Mouse (Mus musculus): ENCODE results near the gene Cytl1.

The Cytl1 gene

DNA sequence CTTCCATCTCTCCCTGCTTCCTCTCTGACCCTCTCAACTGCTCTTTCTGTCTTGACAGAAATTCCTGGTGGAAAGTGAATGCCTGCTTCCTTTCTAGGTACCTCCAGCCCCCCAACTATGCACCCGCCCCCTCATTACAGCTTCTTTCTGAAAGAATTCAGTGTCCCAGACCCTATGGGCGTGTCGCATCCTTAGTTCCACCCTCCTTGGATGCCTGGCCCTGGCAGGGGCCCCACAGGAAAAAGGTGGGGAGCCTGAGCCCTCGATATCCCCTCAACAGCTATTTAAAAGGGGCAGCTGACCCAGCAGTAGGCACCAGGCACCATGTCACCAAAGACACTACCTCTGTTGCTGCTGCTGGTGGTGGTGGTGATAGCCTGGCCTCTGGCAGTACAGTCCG, at the start of gene Cytl1:
Gene Cytl1 (plus strand): TSS at position 296 of the 400 bp plus-strand sequence.
- no peak for DNase-seq (ENCODE audit: low spot score)

DNA sequence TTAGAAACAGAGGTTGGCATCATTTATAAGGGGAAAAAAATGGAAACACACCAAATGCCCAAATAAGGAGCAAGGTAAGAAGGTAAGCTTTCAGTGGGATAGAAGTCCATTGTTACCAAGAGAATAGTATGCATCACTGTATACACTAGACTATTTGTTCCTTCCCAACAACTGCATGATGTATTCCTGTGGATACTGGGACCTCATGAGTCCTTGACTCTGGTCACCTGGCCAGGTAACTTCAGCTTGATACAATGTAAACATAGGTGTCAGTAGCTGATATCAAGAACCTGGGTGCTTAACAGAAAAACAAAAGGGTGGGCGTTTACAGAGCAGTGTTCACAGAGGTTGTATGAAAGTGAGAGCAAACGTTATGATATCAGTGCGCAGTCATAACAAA, 42.6 kb upstream of the Cytl1 start:
- DNase-seq (ENCODE audit: low spot score) = no peak

DNA sequence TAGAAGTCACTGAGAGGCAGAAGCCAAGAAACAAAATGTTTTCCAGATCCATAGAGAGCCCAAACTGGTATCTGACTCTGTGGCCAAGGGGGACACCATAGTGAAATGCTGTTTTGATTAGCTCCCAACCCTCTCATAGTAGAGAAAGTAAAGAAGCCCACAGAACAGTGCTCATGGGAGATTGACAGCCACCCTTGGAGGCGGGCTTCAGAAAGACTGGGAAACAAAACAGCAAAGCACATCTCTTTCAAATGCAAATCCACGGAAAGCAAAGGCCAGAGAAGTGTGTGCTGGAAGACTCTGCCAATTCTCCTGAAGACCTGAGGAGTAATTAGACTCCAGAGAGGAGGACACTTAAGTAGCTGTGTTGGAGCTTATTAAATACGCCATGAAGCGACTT, 39.5 kb upstream of the Cytl1 start:
- no peak for DNase-seq (ENCODE audit: low spot score)

DNA sequence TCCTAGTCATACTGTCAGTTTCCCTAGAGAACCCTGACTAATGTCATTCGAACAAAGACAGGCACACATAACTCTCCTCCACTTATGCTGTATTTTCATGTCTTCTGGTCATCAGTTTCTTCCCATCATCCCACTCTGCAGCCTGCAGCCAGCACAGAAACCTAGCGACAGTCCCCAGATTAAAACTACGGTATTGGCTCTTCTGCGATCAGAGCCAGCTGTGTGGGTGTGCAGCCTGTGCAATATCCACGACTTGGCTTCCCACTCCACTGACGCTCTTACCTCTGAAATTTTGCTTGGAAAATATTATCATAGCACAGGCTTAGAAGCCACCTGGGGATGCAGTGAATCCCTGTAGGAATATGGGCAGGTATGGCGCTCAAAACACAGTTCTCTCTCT, 38.0 kb upstream of the Cytl1 start:
- no peak for DNase-seq (ENCODE audit: low spot score)

DNA sequence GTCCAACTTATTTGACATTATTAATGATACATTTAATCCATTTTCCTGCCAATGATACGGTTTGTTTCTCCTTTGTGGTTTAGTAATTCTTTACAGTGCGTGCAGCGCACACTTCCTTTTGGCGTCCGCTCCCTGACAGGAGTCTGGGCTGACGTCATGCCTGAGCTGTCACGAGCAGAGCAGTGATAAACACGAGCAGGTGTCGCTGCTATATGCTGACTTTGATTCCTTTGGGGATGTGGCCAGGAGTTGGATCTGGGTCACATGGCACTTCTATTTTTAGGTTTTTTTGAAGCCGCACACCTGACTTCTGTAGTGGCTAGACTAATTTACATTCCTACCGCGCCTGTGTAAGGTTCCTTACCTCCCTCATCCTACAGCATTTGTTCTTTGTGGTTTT, 35.6 kb upstream of the Cytl1 start:
- no peak for DNase-seq (ENCODE audit: low spot score)

DNA sequence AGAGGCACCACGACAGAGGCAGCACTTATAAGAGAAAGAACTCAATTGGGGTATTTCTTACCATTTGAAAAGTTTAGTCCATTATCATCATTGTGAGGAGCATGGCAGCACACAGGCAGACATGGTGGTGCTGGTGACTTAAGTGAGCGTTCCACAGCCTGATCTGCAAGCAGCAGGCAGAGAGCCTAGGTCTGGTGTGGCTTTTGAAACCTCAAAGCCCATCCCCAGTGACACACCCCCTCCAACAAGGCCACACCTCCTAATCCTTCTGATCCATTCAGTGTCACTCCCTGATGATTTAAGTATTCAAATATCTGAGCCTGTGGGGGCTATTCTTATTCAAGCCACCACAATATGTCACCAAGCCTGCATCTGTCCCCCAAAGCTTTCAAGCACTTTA, 30.4 kb upstream of the Cytl1 start:
- DNase-seq (ENCODE audit: low spot score) = no peak

DNA sequence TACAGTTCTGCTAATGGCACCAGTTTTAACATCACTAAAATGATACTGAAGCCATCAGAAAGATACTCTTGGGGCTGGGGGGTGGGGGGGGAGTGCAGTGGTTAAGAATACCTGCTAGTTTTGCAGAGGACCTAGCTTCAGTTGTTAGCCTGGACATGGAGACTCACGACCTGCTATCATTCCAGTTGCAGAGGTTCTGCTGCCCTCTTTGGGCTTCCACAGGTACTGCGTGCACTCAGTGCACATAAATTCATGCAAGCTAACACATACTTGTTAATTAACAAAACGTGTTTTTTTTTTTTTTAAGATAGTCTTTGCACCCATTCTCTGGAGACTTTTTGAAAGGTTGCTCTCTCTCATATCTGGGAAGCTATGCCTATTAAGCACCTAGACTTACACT, 27.2 kb upstream of the Cytl1 start:
- DNase-seq (ENCODE audit: low spot score) = no peak

DNA sequence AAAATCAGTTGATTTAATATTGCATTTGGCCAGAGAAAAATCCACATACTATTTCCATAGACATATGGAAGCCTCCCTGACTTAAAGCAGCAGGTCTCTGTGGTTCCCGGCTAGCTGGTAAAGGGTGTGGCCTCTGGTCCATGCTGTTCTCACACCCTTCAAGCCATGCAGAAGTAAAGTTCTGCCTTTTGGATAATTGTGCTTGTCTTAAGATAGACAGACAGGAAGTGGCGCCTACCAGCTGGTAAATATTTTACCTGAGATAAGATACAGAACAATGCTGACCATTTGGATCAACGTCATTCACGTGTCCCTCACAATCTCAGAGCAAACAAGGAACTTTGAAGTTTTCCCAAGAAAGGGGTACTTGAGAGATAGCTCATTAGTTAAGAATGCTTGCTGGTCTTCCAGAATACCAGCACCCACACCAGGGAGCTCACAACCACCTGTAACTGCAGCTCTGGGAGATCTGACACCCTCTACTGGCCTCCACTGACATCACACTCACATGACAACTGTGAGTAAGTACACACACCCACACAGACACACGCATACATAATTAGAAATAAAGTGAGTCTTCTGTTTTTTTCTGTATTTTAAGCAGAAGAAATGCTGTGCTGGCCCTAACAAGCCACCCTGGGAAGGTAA, 25.9 kb upstream of the Cytl1 start:
- peak; percentile 6 for DNase-seq (ENCODE audit: low spot score)

DNA sequence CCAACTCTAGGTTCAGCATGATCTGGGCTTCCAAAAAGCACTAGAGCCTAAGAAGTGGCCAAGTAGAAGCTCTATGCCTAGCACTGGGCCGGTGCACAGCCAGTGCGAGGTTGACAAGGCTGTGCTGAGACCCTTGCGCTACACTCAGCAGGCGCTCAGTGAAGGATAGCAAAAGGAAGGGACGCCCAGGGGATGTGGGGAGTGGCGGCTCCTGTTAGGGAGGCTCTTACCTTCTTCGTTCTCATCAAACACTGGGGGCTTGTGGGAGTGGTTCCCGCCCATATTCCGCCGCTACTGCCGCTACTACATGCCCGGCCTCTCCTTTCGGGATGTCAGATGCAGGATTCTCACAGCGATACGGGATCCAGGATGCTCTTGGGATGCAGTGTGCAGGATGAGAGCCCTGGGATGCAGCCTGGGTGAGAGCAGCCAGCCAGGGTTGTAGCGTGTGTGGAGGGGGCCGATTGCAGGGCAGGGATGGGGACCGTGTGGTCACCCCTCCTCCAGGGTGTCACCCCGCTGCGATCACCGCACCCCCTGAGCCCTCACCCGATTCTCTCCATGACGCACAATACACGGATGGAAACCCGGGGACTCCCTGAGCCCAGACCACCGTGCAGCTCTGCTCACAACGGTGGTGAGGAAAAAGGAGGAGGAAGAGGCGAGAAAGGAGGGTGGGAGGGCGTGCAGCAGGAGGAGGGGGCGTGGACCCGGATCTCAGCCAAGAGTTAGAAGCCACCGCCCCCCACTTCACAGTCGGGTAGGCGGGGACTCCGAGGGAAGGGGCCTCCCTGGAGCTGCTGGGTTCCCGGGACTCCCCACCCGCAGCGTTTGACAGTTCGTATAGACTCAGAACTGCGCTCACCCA, 18.6 kb upstream of the Cytl1 start, which contains the start of gene Stk32b:
Gene Stk32b (minus strand): TSS at position 667 of the 868 bp plus-strand sequence.
- peak; percentile 46 for DNase-seq (ENCODE audit: low spot score)

DNA sequence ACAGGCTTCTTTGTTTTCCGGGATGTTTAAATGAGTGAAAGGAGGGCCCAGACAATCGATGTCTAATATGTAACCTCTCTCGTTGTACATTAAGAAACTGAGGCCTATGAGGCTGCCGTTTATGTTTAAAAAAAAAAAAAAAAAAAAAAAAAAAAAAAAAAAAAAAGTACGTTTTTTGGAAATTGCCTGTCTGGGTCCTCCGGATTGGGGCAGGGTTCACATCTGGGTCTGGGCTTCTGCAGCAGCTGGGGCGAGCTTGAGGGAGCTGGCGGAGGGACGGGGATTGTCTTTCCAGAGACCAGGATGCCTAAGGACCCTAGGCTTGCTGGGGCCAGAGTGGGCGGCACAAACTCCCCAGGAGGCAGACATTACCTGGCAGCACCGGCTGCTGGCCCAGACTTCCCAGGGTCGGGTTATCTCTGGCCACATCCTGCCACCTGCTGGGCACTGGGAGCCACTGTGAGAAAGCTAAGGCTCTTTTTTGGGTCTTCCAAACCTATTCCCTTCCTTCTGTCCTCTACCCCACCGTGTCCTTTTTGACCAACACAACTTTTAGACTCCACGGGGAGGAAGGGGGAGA, 17.8 kb upstream of the Cytl1 start:
- peak; percentile 49 for DNase-seq (ENCODE audit: low spot score)

DNA sequence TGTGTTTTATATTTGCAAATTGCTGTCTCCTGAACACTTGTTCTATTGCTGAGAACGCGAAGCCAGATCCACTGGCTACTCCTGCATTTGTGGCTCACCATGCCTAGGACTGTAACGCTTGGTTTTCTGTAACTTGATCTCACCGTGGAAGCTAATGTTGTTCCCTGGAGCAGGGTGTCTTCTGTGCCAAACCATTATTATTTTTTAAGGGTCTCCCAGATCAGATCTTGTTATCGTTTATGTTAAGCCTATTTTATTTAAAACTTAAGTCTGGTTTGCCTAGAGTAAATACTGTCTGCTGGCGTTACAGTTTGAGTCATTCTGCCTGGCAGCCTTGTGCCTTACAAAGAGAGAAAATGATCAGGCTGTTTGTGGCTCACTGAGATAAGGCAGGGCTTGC, 14.6 kb upstream of the Cytl1 start:
- DNase-seq (ENCODE audit: low spot score) = no peak

DNA sequence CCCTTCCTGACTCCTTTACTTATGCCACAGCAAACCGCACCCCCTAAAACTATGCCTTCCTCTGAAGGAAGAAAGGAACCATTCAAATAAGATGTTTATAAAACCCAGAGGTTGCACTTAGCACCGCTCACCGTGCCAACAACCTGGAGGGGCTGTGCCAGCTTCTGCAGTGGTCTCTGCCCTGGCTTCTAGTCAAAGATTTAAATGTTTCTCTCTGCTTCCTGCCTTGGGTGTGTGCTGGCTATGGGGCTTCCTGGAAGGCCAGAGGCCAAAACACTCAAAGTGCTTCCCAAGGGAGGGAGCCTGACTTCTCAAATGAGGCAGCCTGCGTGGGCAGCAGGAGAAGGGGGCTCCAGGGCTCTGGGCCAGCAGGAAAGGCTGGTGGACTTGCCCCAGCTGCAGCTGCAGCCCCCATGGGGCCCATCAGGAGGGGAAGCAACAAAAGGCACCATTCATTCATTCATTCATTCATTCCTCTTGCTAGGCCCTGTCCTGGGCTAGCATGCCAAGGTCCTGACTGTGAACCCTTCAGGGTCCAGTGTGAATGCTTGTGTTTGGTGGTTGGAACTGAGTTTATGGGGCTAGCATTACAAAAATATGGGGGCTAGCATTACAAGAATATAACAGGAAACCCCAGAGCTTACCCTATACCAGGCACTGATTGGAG, 10.0 kb upstream of the Cytl1 start:
- no peak for DNase-seq (ENCODE audit: low spot score)

DNA sequence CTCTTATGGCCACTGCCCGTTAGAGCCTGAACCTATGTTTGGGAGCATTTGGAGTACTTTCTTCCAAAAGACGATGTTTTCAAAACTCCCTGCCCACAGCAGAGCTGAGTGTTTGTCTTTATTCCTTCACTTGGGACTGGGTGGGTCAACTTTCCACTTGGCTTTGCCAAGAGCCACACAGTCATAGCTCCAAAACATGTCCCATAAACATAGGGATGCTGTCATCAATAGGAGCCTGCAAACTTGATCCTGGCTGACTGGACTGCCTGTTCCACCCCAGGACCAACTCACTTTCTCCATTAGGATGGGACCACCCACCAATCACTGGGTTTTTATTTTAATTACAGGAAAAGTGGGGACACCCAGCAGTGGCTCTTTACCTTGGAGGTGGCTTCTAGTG, 4.5 kb upstream of the Cytl1 start:
- no peak for DNase-seq (ENCODE audit: low spot score)

DNA sequence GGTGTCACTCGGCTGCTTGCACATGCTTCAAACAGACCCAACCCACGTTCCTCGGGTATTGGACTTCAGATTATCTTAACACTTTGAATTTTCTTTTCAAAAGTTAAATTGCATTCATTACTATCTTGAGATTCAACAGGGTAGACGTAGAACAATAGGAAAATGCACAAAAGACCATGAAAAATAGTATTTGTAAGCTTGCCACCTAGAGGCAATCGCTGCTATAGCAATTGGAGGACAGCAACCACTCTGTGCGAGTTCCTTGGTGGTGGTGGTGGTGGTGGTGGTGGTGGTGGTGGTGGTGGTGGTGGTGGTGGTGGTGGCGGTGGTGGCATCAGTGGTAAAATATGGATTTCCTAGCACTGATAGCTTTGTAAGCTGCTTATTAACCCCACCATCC, 894 bp downstream of the Cytl1 start:
- no peak for DNase-seq (ENCODE audit: low spot score)

DNA sequence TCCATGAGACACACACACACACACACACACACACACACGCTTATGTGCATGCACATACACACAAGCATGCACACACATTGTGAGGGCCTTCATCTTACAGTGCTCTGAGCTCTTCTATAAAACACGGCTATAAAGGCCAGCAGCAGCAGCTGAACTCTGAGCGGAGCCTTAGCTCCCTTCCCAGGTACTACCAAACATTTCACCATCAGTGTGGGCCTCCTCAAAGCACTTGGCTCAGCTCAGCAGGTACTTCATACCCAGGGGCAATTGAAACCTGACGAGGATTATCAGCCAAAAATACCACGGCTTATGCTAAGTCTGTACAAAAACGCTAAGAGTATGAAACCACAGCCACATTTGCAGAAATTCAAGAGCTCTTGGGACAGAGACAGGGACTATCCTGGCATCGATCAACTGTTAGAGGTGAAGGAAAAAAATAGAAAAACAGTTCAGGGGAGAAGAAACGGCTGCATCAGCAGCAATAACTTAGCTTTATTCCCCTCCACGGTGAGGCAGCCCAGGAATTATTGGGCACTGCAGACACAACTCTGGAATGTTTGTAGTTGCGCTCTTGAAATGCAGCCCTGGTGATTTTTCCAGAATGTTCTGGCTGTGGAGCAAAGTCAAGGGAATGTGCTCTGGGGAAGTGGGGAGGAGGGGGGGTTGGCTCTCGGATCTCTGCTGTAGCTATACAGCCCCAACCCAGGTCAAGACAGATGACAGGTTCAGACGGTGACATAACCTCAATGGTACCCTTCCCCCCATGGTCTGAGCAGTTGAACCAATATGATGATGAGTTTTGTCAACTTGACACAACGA, 8.8 kb downstream of the Cytl1 start:
- no peak for DNase-seq (ENCODE audit: low spot score)

DNA sequence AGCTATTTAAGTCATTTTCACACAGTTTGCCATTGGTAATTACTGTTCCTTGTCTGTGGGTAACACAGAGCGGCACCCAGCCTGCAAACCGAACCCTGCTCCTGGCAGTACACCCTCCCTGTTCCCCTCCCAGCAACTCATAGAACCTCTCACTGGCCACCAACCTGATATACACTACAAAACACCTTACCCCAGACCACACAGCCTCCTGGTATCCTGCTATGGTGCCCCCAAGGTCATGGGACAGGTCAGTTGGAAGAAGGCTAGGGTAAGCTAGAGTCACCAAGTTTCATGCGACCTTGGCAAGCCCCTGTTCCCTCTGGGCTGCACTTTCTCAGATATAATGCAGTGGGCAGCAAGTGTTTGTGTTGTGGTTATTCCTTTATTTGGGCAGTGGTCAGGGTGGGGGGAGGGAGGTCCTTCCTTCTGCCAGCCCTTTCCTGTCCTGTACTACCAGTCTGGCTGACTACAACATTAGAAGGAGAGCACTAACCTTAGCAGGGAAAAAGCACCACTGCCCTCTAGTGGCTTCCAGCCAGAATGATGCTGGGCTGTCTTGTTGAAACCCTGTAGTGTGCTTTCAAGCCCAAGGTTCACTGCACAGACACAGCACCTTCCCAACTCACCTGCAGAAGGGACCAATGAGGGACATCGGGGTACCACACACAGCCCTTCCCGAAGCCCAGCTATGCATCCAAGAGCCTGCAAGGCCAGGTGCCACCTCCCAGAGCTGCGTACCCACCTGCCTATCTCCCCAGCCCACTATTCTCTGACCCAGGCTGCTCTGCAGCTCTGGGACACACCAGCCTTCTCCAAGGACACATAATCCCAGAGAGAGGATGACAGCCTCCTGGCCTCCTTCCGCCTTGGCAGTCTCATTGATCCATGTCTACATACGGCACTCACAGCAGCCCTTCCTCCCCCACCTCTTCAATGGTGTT, 17.0 kb downstream of the Cytl1 start:
- DNase-seq (ENCODE audit: low spot score) = peak; percentile 45

DNA sequence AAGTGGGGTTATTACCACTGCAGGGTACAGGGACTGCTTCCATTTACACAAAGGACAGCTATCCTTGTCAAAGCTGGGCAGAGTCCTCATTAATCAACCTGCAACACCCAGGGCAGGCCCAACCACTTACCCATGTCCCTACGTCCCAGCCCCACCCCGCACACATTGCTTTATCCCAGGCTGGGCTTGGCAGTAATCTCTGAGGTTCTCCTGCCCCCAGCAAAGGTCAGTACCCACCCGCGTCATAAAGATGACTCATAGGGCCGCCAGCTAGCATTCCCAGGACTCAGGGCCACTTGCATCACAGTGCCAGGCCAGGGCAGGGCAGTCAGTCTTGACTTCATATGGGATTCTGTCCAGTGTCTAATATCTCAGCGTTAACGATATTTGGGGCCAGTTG, 18.0 kb downstream of the Cytl1 start:
- DNase-seq (ENCODE audit: low spot score) = no peak

DNA sequence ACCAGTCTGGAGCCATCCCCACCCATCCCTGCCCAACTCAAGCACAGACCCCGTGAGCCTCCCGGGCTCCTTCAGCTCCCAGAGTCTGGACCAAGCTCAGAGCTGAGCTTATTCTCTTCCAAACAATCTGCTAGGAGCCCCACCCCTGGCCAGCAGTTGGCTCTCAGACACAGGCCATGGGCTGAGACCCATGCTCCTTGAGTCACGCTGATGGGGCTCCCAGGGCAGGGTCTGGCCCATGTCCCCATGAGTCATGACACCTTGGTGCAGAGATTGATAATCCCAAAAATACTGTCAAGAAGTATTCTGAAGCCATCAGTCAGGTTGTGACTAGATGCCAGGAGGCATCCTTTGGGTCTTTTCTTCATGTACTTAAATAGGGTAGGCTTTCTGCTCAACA, 26.7 kb downstream of the Cytl1 start:
- no peak for DNase-seq (ENCODE audit: low spot score)

DNA sequence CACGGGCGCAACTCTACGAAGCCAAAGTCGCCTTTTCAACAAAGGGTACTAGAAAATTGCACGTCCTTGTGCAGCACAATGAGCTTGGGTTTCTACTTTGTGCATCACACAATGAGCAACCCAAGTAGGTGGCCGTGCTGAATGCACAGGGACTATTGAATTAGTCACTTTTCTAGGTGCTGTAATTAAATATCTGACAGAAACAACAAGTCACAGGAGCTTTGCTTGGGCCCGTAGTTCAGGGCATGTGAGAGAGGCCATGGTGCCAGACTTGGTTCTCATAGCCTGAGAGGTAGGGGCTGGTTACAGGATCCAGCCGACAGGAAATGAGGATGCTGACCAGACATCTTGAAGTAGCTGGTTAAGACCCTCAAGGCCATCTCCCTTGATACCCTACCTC, 30.5 kb downstream of the Cytl1 start:
- no peak for DNase-seq (ENCODE audit: low spot score)

DNA sequence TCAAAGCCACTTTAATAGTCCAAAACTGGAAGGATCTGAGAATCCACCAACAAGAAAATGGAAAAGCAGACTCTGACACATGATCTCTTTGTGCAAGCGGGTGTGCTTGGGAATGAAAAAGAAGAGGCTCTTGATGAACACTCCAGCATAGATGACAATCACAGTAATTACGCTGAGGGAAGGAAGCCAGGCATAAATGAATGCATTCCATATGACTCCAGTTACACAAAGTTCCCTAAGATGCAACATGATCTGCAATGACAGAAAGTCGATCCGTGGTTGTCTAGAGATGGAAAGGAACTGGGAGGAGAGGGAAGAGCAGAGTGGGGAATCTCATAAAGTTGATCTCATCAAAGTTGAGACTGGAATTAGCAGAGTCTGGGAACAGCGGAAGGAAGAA, 31.9 kb downstream of the Cytl1 start:
- no peak for DNase-seq (ENCODE audit: low spot score)

DNA sequence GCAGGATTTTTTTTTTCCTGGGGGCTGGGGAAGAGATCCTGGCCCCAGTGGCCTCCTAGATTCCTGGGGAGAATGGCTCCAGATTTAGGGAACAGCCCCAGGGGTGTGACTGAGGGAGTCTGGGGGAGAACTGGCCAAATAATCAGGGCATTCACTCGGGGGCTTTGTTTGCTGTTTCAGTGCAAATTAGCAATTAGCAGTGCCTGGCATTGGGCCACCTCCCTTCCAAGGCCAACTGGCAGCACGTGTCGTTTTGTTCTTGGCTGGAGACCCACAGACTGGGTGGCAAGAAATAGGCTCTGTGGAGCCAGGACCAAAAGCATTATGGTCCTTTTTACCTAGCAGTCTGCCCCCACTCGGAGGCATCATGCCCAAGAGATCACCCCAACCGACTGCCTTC, 33.7 kb downstream of the Cytl1 start:
- no peak for DNase-seq (ENCODE audit: low spot score)
